Mouse (Mus musculus): ENCODE measurements at regions not wholly inside any gene's neighbourhood (a gene's known extent, or its start where the extent isn't known, plus 50 kb on each side); places are given as distances from the start of the nearest gene placed in this dataset.
"Not testable (repeated sequence)": the region's sequence is repeated elsewhere in the genome, so short reads cannot be mapped to it uniquely, and the experiment has no call there.

DNA sequence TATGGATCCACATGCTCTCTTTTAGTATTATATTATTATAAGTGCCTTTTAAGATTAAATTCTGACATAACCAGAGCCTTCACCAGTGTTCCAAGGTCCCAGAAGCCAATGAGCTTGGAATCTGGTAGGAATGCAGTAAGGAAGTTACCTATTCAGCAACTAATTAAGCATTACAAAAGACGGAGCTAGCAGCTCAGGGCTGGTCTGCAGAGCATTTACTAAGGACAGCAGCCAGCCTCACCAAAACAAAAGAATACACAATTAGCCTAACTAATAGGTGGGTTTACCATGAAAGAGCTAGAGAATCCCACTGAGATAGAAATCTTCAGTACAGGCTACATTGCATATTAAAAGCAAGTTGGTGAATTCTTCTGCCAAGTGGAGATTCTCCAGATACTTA is 164.1 kb downstream of the Rdh14 start:
- H3K9ac ChIP-seq (ENCODE audit: low read depth, low read length); ATAC-seq (ENCODE audit: low FRiP score, low TSS enrichment); H3K4me3 ChIP-seq (ENCODE audit: low read length); H3K4me1 ChIP-seq (ENCODE audit: control insufficient read depth, insufficient read depth, low read length); H3K4me2 ChIP-seq (replicated peaks; ENCODE audit: low read depth, low read length); H3K9me3 ChIP-seq (ENCODE audit: control insufficient read depth, low read length); H3K27ac ChIP-seq (ENCODE audit: low read depth, low read length); H3K36me3 ChIP-seq (ENCODE audit: control insufficient read depth, insufficient read depth, low read length); H3K27me3 ChIP-seq (ENCODE audit: control insufficient read depth, insufficient read depth, low read length): not testable (repeated sequence)
- 97% methylated on average over 1 of the region's 1 CpGs for WGBS

DNA sequence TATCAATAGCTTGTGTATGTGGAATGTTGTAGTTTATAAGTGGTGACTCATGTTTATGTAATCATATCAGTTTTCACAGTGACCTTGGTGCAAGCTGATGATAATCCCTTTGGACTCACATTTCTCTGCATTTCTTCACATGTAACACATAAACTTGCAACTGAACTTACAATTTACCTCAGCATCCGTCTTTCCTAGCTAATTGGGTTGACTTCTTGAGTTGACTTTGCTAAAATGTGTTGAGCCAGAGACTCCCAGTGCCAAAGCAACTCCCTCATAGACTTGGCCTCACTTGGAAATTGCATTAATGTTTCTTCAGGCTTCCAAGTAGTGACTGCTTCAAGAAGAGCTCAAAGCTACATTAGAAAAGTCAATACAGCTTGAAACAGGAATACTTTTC is 172.4 kb downstream of the Rdh14 start:
- H3K27me3 ChIP-seq (ENCODE audit: control insufficient read depth, insufficient read depth, low read length) = no peaks in the 10 kb centered on the region
- H3K9me3 ChIP-seq (ENCODE audit: control insufficient read depth, low read length) = no peaks in the 10 kb centered on the region
- H3K36me3 ChIP-seq (ENCODE audit: control insufficient read depth, insufficient read depth, low read length) = no peaks in the 10 kb centered on the region
- WGBS = 63% methylated on average over 1 of the region's 1 CpGs
- no peak overlapping the region for H3K4me3 ChIP-seq (ENCODE audit: low read length)
- no peaks in the 10 kb centered on the region for H3K4me1 ChIP-seq (ENCODE audit: control insufficient read depth, insufficient read depth, low read length)
- ATAC-seq (ENCODE audit: low FRiP score, low TSS enrichment) = no peak
- H3K4me2 ChIP-seq (replicated peaks; ENCODE audit: low read depth, low read length) = no peak overlapping the region
- H3K27ac ChIP-seq (ENCODE audit: low read depth, low read length) = no peak overlapping the region
- no peak overlapping the region for H3K9ac ChIP-seq (ENCODE audit: low read depth, low read length)

DNA sequence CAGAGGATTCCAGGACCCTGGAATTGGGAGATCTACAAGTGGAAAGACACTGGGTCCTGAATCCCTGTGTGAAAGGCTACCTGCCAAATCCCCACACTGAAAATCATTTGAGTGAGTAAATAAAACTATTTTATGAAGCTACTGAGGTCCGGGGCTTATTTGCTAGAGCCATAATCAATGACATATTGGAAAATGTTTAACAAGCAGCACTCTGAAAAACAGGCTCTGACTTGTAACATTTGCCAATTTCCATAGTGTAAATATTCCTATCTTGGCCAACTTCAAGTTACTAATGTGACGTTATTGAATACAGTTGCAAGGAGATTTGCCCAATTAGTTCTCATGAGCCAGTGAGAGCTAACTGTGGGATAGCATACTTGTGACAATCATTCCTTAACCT is 177.3 kb downstream of the Rdh14 start:
- Histone ChIP-seq H3K4me2 (replicated peaks; ENCODE audit: low read depth, low read length) (no peak overlapping the region), H3K9ac (ENCODE audit: low read depth, low read length) (no peak overlapping the region), H3K9me3 (ENCODE audit: control insufficient read depth, low read length) (no peaks in the 10 kb centered on the region), H3K27ac (ENCODE audit: low read depth, low read length) (no peak overlapping the region), H3K36me3 (ENCODE audit: control insufficient read depth, insufficient read depth, low read length) (no peaks in the 10 kb centered on the region), H3K27me3 (ENCODE audit: control insufficient read depth, insufficient read depth, low read length) (no peaks in the 10 kb centered on the region), H3K4me3 (ENCODE audit: low read length) (no peak overlapping the region), H3K4me1 (ENCODE audit: control insufficient read depth, insufficient read depth, low read length) (no peaks in the 10 kb centered on the region)
- ATAC-seq (ENCODE audit: low FRiP score, low TSS enrichment) = no peak
- 91% methylated on average over 2 of the region's 2 CpGs for WGBS

DNA sequence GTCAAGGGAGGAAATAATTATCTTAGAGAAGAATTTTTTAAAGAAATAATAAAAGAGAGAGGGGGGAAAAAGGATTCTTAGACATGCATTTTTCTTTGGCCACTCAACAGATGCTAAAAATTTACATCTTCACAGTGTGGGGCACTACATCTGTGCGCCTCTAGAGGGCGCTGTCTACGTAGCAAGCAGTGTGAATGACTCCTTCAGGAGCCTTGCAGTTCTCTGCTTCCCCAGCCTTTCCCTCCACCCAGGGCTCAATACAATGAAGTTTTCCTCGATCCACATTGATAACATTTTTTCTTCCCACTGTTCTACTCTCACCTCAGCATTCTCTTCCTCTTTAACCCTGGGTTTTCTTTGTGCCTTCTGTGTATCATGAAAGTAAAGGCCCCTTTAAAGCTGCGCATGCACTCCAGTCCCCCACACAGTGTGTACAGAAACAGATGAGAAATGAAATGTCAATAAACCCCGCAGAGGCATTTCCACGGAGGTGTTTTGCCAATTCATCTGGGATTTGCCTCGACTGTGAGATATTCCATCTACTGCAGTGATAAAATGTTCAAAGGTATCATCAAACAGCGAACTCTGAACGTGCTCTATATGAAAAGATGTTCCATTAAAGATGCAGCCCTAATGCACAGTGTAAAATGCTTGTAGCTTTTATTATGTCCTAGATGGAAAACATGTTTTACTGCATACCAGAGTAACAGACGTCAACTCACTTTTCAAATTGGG is 181.2 kb downstream of the Rdh14 start:
- Histone ChIP-seq H3K4me3 (ENCODE audit: low read length) (no peak overlapping the region), H3K27me3 (ENCODE audit: control insufficient read depth, insufficient read depth, low read length) (no peaks in the 10 kb centered on the region), H3K4me1 (ENCODE audit: control insufficient read depth, insufficient read depth, low read length) (no peaks in the 10 kb centered on the region), H3K9me3 (ENCODE audit: control insufficient read depth, low read length) (no peaks in the 10 kb centered on the region), H3K9ac (ENCODE audit: low read depth, low read length) (no peak overlapping the region), H3K27ac (ENCODE audit: low read depth, low read length) (no peak overlapping the region), H3K4me2 (replicated peaks; ENCODE audit: low read depth, low read length) (no peak overlapping the region), H3K36me3 (ENCODE audit: control insufficient read depth, insufficient read depth, low read length) (no peaks in the 10 kb centered on the region)
- ATAC-seq (ENCODE audit: low FRiP score, low TSS enrichment) = no peak
- WGBS = 63% methylated on average over 11 of the region's 11 CpGs

DNA sequence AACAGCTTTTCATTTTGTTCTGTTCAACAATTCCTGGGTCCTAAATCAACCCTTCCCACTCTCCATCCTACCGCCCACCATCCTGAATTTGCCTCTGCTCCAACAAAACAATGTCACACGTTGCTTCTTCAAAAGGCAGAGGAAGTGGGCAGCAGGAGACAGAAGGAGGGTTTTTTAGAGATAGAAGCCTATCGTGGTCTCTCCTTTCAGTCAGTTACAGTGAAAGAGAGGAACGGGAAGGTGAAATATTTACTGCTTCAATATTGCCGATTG is 181.7 kb downstream of the Rdh14 start:
- Histone ChIP-seq H3K4me3 (ENCODE audit: low read length) (no peak overlapping the region), H3K27ac (ENCODE audit: low read depth, low read length) (no peak overlapping the region), H3K36me3 (ENCODE audit: control insufficient read depth, insufficient read depth, low read length) (no peaks in the 10 kb centered on the region), H3K9me3 (ENCODE audit: control insufficient read depth, low read length) (no peaks in the 10 kb centered on the region), H3K4me1 (ENCODE audit: control insufficient read depth, insufficient read depth, low read length) (no peaks in the 10 kb centered on the region), H3K9ac (ENCODE audit: low read depth, low read length) (no peak overlapping the region), H3K4me2 (replicated peaks; ENCODE audit: low read depth, low read length) (no peak overlapping the region), H3K27me3 (ENCODE audit: control insufficient read depth, insufficient read depth, low read length) (no peaks in the 10 kb centered on the region)
- WGBS = 51% methylated on average over 5 of the region's 5 CpGs
- no peak for ATAC-seq (ENCODE audit: low FRiP score, low TSS enrichment)

DNA sequence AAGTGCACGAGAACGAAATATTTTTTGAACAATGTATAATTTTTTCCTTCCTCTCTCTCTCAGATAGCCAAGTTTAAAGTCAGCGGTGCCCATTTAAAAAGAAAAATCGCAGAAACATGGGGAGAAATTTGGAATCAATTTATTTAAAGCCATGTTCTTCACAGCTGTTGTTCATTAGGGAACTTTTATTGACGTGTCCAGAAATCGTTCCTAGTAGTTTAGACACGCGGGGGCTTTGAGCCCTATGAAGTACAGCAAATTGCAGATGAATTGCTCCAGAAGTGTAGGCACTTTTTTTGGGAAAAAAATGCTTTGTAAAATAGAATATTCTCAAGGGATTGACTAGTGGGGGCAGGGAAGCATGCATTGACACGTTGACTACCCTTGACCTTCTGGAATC is 182.8 kb downstream of the Rdh14 start:
- Histone ChIP-seq H3K27me3 (ENCODE audit: control insufficient read depth, insufficient read depth, low read length) (no peaks in the 10 kb centered on the region), H3K4me2 (replicated peaks; ENCODE audit: low read depth, low read length) (no peak overlapping the region), H3K27ac (ENCODE audit: low read depth, low read length) (no peak overlapping the region), H3K4me1 (ENCODE audit: control insufficient read depth, insufficient read depth, low read length) (no peaks in the 10 kb centered on the region), H3K9ac (ENCODE audit: low read depth, low read length) (no peak overlapping the region), H3K4me3 (ENCODE audit: low read length) (no peak overlapping the region), H3K9me3 (ENCODE audit: control insufficient read depth, low read length) (no peaks in the 10 kb centered on the region), H3K36me3 (ENCODE audit: control insufficient read depth, insufficient read depth, low read length) (no peaks in the 10 kb centered on the region)
- no peak for ATAC-seq (ENCODE audit: low FRiP score, low TSS enrichment)
- WGBS = 65% methylated on average over 9 of the region's 9 CpGs

DNA sequence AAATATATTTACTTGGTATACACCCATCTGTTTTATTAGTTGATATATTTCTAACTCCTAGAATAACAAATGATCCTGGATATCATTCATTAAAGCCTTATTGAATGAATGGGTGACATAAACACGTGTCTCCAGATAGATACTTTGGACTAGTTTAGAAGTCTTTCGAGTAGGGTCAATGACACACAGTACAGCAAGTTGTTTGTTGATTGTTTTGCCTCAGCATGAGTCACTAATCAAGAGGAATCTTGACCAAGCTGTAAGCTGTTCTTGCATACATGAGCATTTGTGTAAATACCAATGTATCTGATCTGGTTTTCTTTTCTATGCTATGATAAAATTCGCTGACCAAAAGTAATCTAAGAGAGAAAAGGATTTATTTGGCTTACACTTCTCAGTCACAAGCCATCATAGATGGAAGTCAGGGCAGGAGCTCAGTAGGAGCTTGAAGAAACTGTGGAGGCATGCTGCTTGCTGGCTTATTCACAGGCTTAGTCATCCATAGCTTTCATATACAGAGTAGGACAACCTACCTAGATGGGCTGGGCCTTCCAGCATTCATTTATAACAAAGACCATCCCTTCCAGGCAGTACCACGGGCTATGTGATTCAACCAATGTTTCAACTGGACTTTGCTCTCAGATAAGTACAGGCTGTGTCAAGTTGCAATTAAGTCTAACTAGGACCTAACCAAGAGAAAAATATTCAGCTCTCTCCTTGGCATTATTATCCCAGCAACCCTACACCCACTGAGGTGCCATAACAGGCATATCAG is 192.5 kb downstream of the Rdh14 start:
- Histone ChIP-seq H3K27ac (ENCODE audit: low read depth, low read length) (no peak overlapping the region), H3K4me2 (replicated peaks; ENCODE audit: low read depth, low read length) (no peak overlapping the region), H3K4me3 (ENCODE audit: low read length) (no peak overlapping the region), H3K9me3 (ENCODE audit: control insufficient read depth, low read length) (no peaks in the 10 kb centered on the region), H3K36me3 (ENCODE audit: control insufficient read depth, insufficient read depth, low read length) (no peaks in the 10 kb centered on the region), H3K9ac (ENCODE audit: low read depth, low read length) (no peak overlapping the region), H3K4me1 (ENCODE audit: control insufficient read depth, insufficient read depth, low read length) (no peaks in the 10 kb centered on the region), H3K27me3 (ENCODE audit: control insufficient read depth, insufficient read depth, low read length) (no peaks in the 10 kb centered on the region)
- 84% methylated on average over 4 of the region's 4 CpGs for WGBS
- ATAC-seq (ENCODE audit: low FRiP score, low TSS enrichment) = no peak

DNA sequence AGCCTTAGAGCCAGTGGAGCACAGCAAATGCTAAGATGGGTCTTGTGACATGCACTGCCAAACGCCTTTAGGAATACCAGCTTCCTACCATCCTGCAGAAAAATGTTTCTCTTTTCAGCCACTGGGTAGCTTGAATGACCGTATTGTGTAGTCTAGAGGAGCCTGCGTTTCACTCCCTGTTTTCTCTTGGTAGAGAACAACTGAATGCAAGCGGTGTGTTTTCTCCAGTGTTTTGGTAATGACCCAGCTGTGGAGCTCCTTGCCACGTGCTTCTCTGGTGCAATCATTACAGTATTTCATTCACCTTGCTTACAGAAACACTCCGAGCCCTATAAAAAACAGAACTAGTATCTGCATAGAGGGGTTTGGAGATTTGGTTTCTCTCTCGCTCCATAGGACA is 193.5 kb downstream of the Rdh14 start:
- Histone ChIP-seq H3K9ac (ENCODE audit: low read depth, low read length) (no peak overlapping the region), H3K27ac (ENCODE audit: low read depth, low read length) (no peak overlapping the region), H3K27me3 (ENCODE audit: control insufficient read depth, insufficient read depth, low read length) (no peaks in the 10 kb centered on the region), H3K36me3 (ENCODE audit: control insufficient read depth, insufficient read depth, low read length) (no peaks in the 10 kb centered on the region), H3K9me3 (ENCODE audit: control insufficient read depth, low read length) (no peaks in the 10 kb centered on the region), H3K4me2 (replicated peaks; ENCODE audit: low read depth, low read length) (no peak overlapping the region), H3K4me3 (ENCODE audit: low read length) (no peak overlapping the region), H3K4me1 (ENCODE audit: control insufficient read depth, insufficient read depth, low read length) (no peaks in the 10 kb centered on the region)
- ATAC-seq (ENCODE audit: low FRiP score, low TSS enrichment) = peak; percentile 64; the same call in 1 of the 2 replicates
- 42% methylated on average over 7 of the region's 7 CpGs for WGBS

DNA sequence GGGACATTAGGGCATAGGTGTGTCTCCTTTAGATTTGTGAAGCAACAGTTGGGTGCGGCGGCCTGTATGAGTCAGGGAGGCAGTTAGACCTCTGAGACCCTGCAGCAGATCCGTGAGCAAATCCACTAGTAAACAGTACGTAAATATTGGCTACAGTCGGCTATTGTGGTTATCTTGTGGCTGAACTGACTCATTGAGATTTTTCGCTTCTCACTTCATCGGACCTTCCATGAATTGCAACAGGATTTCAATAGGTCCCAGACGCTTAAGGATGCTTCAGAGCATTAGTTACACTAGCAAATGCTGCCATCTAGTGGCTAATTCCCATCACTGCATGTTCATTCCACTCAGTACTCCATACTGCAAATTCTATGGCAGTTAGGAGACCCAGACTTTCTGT is 199.0 kb downstream of the Rdh14 start:
- WGBS = 41% methylated on average over 8 of the region's 8 CpGs
- H3K9me3 ChIP-seq (ENCODE audit: control insufficient read depth, low read length) = no peaks in the 10 kb centered on the region
- no peaks in the 10 kb centered on the region for H3K36me3 ChIP-seq (ENCODE audit: control insufficient read depth, insufficient read depth, low read length)
- no peak overlapping the region for H3K9ac ChIP-seq (ENCODE audit: low read depth, low read length)
- H3K27me3 ChIP-seq (ENCODE audit: control insufficient read depth, insufficient read depth, low read length) = no peaks in the 10 kb centered on the region
- no peak overlapping the region for H3K4me3 ChIP-seq (ENCODE audit: low read length)
- peak; percentile 90 for ATAC-seq (ENCODE audit: low FRiP score, low TSS enrichment)
- no peaks in the 10 kb centered on the region for H3K4me1 ChIP-seq (ENCODE audit: control insufficient read depth, insufficient read depth, low read length)
- no peak overlapping the region for H3K4me2 ChIP-seq (replicated peaks; ENCODE audit: low read depth, low read length)
- no peak overlapping the region for H3K27ac ChIP-seq (ENCODE audit: low read depth, low read length)

Measured in kidney, embryonic 14.5 days (tissue).